Mouse (Mus musculus) myocyte (in vitro differentiated cells): ENCODE measurements around the gene Copg2. TPM values are rescaled to one million over a fixed set of nuclear protein-coding genes. Genes with fewer than 3 reads are reported as not detected.

Source experiments
- H3K27me3 ChIP-seq: one replicate; pipeline ENCODE4 v1.6.1; 2011; ENCODE audit not compliant: control insufficient read depth, insufficient read depth, insufficient read length
- H3K36me3 ChIP-seq: one replicate; pipeline ENCODE4 v1.6.1; 2011; ENCODE audit not compliant: control insufficient read depth, insufficient read depth
- H3K4me2 ChIP-seq: one replicate; pipeline ENCODE4 v1.6.1; 2011; ENCODE audit warnings: low read depth, control low read depth
- H3K4me3 ChIP-seq: one replicate; pipeline ENCODE4 v1.5.1; 2011; ENCODE audit warnings: mild to moderate bottlenecking, control low read depth, moderate library complexity
- H3K79me2 ChIP-seq: one replicate; pipeline ENCODE4 v1.6.1; 2011; ENCODE audit not compliant: control insufficient read depth, insufficient read depth
- H3ac ChIP-seq: one replicate; pipeline ENCODE4 v1.6.1; 2011; ENCODE audit not compliant: control insufficient read depth, insufficient read length
- CEBPB ChIP-seq: IDR thresholded peaks from 2 replicates; pipeline ENCODE4 v1.6.1; 2011; ENCODE audit warnings: mild to moderate bottlenecking, moderate library complexity; ENCODE audit not compliant: poor library complexity, insufficient read depth, severe bottlenecking
- E2F4 ChIP-seq: IDR thresholded peaks from one replicate; pipeline ENCODE4 v1.6.1; 2011; ENCODE audit warnings: mild to moderate bottlenecking, control low read depth, moderate library complexity; ENCODE audit not compliant: insufficient read depth
- MAX ChIP-seq: IDR thresholded peaks from one replicate; pipeline ENCODE4 v1.6.1; 2011; ENCODE audit warnings: low read depth, mild to moderate bottlenecking, control low read depth
- MYOD1 ChIP-seq, 3 experiments: IDR thresholded peaks; one replicate each; pipeline ENCODE4 v1.6.1; 2011; ENCODE audit warnings: control low read depth in 2 of 3, low read depth in 2 of 3, mild to moderate bottlenecking in 2 of 3, moderate library complexity in 1 of 3; ENCODE audit not compliant: insufficient read length in 2 of 3, control insufficient read depth in 1 of 3
- MYOG ChIP-seq, 3 experiments: IDR thresholded peaks; one replicate each; pipeline ENCODE4 v1.6.1; 2011; ENCODE audit warnings: control low read depth in 2 of 3, low read depth in 2 of 3, mild to moderate bottlenecking in 2 of 3; ENCODE audit not compliant: insufficient read length in 2 of 3, control insufficient read depth in 1 of 3, insufficient read depth in 1 of 3
- POLR2A ChIP-seq: IDR thresholded peaks from one replicate; pipeline ENCODE4 v1.6.1; 2011; ENCODE audit warnings: low read depth, mild to moderate bottlenecking, control low read depth, moderate library complexity; ENCODE audit not compliant: insufficient read length
- POLR2AphosphoS2 ChIP-seq: IDR thresholded peaks from one replicate; pipeline ENCODE4 v1.6.1; 2011; ENCODE audit warnings: low read depth, control low read depth; ENCODE audit not compliant: insufficient read length
- REST ChIP-seq: IDR thresholded peaks from one replicate; pipeline ENCODE4 v1.6.1; 2011; ENCODE audit warnings: mild to moderate bottlenecking, control low read depth, moderate library complexity; ENCODE audit not compliant: insufficient read depth, insufficient read length
- SRF ChIP-seq: IDR thresholded peaks from one replicate; pipeline ENCODE4 v1.6.1; 2011; ENCODE audit warnings: low read depth; ENCODE audit not compliant: control insufficient read depth, insufficient read length
- TCF12 ChIP-seq: IDR thresholded peaks from one replicate; pipeline ENCODE4 v1.6.1; 2011; ENCODE audit warnings: mild to moderate bottlenecking, control low read depth; ENCODE audit not compliant: poor library complexity, insufficient read depth, severe bottlenecking
- TCF3 ChIP-seq: IDR thresholded peaks from one replicate; pipeline ENCODE4 v1.6.1; 2011; ENCODE audit warnings: low read depth, control low read depth; ENCODE audit not compliant: insufficient read length
- USF1 ChIP-seq: IDR thresholded peaks from one replicate; pipeline ENCODE4 v1.6.1; 2011; ENCODE audit warnings: low read depth, mild to moderate bottlenecking, control low read depth, moderate library complexity
- polyA plus RNA-seq: library from polyadenylated mRNA; unstranded; fragments of >200 nt; fragmentation: generic; extraction: Trizol; gene quantifications from one replicate; pipeline ENCODE4 v1.2.1, GENCODE M21; 2012; ENCODE audit warnings: missing spikeins

The Copg2 gene
- polyA plus RNA-seq, 1 experiment = 26.6 TPM

- Histone ChIP-seq H3K4me2 (no peak overlapping the region), H3K36me3 (no peaks in the 10 kb centered on the region), H3K27me3 (no peaks in the 10 kb centered on the region), H3K4me3 (no peak overlapping the region), H3K79me2 (no peaks in the 10 kb centered on the region), H3ac (no peak overlapping the region)
- TF ChIP-seq USF1 = no peak
- no peak for TF ChIP-seq SRF
- no peak for TF ChIP-seq REST
- TF ChIP-seq POLR2AphosphoS2 = no peak
- no peak for TF ChIP-seq TCF3
- no peak for TF ChIP-seq MYOG (IDR thresholded peaks at IDR 0.05; ENCODE audit: control insufficient read depth in 1 of 3, insufficient read depth in 1 of 3, insufficient read length in 2 of 3, low read depth in 2 of 3)
- no peak for TF ChIP-seq TCF12
- no peak for TF ChIP-seq POLR2A
- no peak for TF ChIP-seq CEBPB
- TF ChIP-seq MAX = no peak
- no peak for TF ChIP-seq E2F4
- no peak for TF ChIP-seq MYOD1 (IDR thresholded peaks at IDR 0.05; ENCODE audit: control insufficient read depth in 1 of 3, insufficient read length in 2 of 3, low read depth in 2 of 3)
These were observed 24.5 kb upstream of the Copg2 start for GRCm38 (mm10) chr6:30920834-30921675.

GRCm38 (mm10) chr6:30915473-30915872 lies 18.9 kb upstream of the Copg2 start, which contains the start of gene Tsga13:
Gene Tsga13 (minus strand): TSS chr6:30915573.
- H3K27me3 ChIP-seq = no peaks in the 10 kb centered on the region
- no peaks in the 10 kb centered on the region for H3K36me3 ChIP-seq
- no peak within 1 kb of the TSS for H3K4me3 ChIP-seq
- H3ac ChIP-seq = no peak within 1 kb of the TSS
- H3K4me2 ChIP-seq = no peak within 1 kb of the TSS
- no peak for TF ChIP-seq POLR2A
- TF ChIP-seq TCF3 = no peak
- no peak for TF ChIP-seq SRF
- no peak for TF ChIP-seq POLR2AphosphoS2
- TF ChIP-seq TCF12 = no peak
- TF ChIP-seq E2F4 = no peak
- TF ChIP-seq MAX = no peak
- TF ChIP-seq MYOD1 (IDR thresholded peaks at IDR 0.05; ENCODE audit: control insufficient read depth in 1 of 3, insufficient read length in 2 of 3, low read depth in 2 of 3) = no peak
- TF ChIP-seq REST = no peak
- no peak for TF ChIP-seq MYOG (IDR thresholded peaks at IDR 0.05; ENCODE audit: control insufficient read depth in 1 of 3, insufficient read depth in 1 of 3, insufficient read length in 2 of 3, low read depth in 2 of 3)
- TF ChIP-seq USF1 = no peak
- TF ChIP-seq CEBPB = no peak
- H3K79me2 ChIP-seq = no peaks in the 10 kb centered on the region

GRCm38 (mm10) chr6:30907970-30908369 lies 11.4 kb upstream of the Copg2 start:
- Histone ChIP-seq H3K79me2 (no peaks in the 10 kb centered on the region), H3K4me3 (no peak overlapping the region), H3K4me2 (no peak overlapping the region), H3ac (no peak overlapping the region), H3K36me3 (no peaks in the 10 kb centered on the region), H3K27me3 (no peaks in the 10 kb centered on the region)
- no peak for TF ChIP-seq MYOD1 (IDR thresholded peaks at IDR 0.05; ENCODE audit: control insufficient read depth in 1 of 3, insufficient read length in 2 of 3, low read depth in 2 of 3)
- TF ChIP-seq USF1 = no peak
- no peak for TF ChIP-seq SRF
- no peak for TF ChIP-seq TCF3
- TF ChIP-seq MAX = no peak
- no peak for TF ChIP-seq E2F4
- no peak for TF ChIP-seq REST
- TF ChIP-seq POLR2A = no peak

- Histone ChIP-seq H3K79me2 (no peaks in the 10 kb centered on the region), H3K27me3 (no peaks in the 10 kb centered on the region), H3ac (no peak overlapping the region), H3K4me3 (no peak overlapping the region), H3K36me3 (no peaks in the 10 kb centered on the region), H3K4me2 (no peak overlapping the region)
- TF ChIP-seq MYOG (IDR thresholded peaks at IDR 0.05; ENCODE audit: control insufficient read depth in 1 of 3, insufficient read depth in 1 of 3, insufficient read length in 2 of 3, low read depth in 2 of 3) = no peak
- no peak for TF ChIP-seq CEBPB
- TF ChIP-seq POLR2AphosphoS2 = no peak
- no peak for TF ChIP-seq E2F4
- TF ChIP-seq POLR2A = no peak
- no peak for TF ChIP-seq TCF12
- no peak for TF ChIP-seq MAX
- no peak for TF ChIP-seq MYOD1 (IDR thresholded peaks at IDR 0.05; ENCODE audit: control insufficient read depth in 1 of 3, insufficient read length in 2 of 3, low read depth in 2 of 3)
- no peak for TF ChIP-seq SRF
- no peak for TF ChIP-seq REST
- no peak for TF ChIP-seq USF1
- TF ChIP-seq TCF3 = no peak
These were observed 8.3 kb upstream of the Copg2 start for GRCm38 (mm10) chr6:30904911-30905310.
